Mouse (Mus musculus): Measurements from ENCODE around the gene Gpr3. TPM values are rescaled to one million over a fixed set of nuclear protein-coding genes. Genes with fewer than 3 reads are reported as not detected.

Gpr3 gene
- polyA plus RNA-seq, 1 experiment from 2014 or later = 0.22 TPM

DNA sequence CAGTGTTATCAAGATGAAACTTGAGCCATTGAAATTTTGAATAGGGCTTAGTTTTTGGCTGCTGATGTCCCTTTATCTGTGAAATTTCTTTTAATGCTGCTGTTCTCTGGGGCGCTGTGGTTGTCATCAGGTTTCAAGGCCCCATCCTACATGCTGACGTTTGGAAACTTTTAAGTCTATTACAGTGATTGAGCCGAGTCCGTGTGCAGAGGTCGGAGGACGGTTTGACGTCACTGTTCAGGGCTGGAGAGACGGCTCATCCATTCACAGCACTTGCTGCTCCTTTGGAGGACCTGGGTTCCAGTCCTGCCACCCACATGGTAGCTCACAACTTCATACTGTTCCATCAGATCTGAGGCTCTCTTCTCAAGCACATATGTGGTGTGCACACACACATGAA is 52.1 kb downstream of the Gpr3 start:
- Histone ChIP-seq H3K9me3 (no peaks in the 10 kb centered on the region), H3K36me3 (no peaks in the 10 kb centered on the region), H3K4me2 (replicated peaks) (no peak overlapping the region), H3K4me1 (replicated peaks) (0 out of 2 replicates have a peak, but pooled peaks cover 12% of the 10 kb centered on the region), H3K27me3 (no peaks in the 10 kb centered on the region), H3K9ac (replicated peaks) (no peak overlapping the region), H3K27ac (no peak overlapping the region), H3K4me3 (replicated peaks) (no peak overlapping the region)
- no peak for ATAC-seq
- WGBS = 75% methylated on average over 8 of the region's 8 CpGs

GRCm38 (mm10) chr4:133159646-133160045 is 52.7 kb downstream of the Gpr3 start:
- Histone ChIP-seq H3K4me2 (replicated peaks) (no peak overlapping the region), H3K36me3 (no peaks in the 10 kb centered on the region), H3K4me1 (replicated peaks) (0 out of 2 replicates have a peak, but pooled peaks cover 12% of the 10 kb centered on the region), H3K9me3 (no peaks in the 10 kb centered on the region), H3K27me3 (no peaks in the 10 kb centered on the region), H3K9ac (replicated peaks) (no peak overlapping the region), H3K4me3 (replicated peaks) (no peak overlapping the region), H3K27ac (no peak overlapping the region)
- WGBS = 44% methylated on average over 4 of the region's 4 CpGs
- ATAC-seq = no peak

Small RNAs within 50 kb of the gene (microRNA-seq; reads per million reads assigned to microRNA genes)
- gene Mir7017 = 0.82 reads per million

Other genes starting within 250 kb of the Gpr3 start
- 0.12 TPM in 1 of 2 replicates, not detected in the other for gene Fgr, start 238.4 kb downstream of the Gpr3 start, polyA plus RNA-seq (2015; fragmentation: Nextera tagmentation; extraction: Ambion mirVana)
- gene Ahdc1, start 201.3 kb downstream of the Gpr3 start, polyA plus RNA-seq (2015; fragmentation: Nextera tagmentation; extraction: Ambion mirVana) = 10.4 and 12.6 TPM in 2 replicates
- gene Wasf2, start 82.0 kb downstream of the Gpr3 start, polyA plus RNA-seq (2015; fragmentation: Nextera tagmentation; extraction: Ambion mirVana) = 28.8 and 34.2 TPM in 2 replicates
- gene Cd164l2, start 405 bp downstream of the Gpr3 start, polyA plus RNA-seq (2015; fragmentation: Nextera tagmentation; extraction: Ambion mirVana) = 0.67 and 1.3 TPM in 2 replicates
- gene Map3k6, start 28.3 kb upstream of the Gpr3 start, polyA plus RNA-seq (2015; fragmentation: Nextera tagmentation; extraction: Ambion mirVana) = 0.79 and 2.3 TPM in 2 replicates
- gene Sytl1, start 50.6 kb upstream of the Gpr3 start, polyA plus RNA-seq (2015; fragmentation: Nextera tagmentation; extraction: Ambion mirVana) = 0.40 and 0.66 TPM in 2 replicates
- 103 TPM in 2 replicates for gene Tmem222, start 65.3 kb upstream of the Gpr3 start, polyA plus RNA-seq (2015; fragmentation: Nextera tagmentation; extraction: Ambion mirVana)
- 18.2 and 21.8 TPM in 2 replicates for gene Wdtc1, start 140.9 kb upstream of the Gpr3 start, polyA plus RNA-seq (2015; fragmentation: Nextera tagmentation; extraction: Ambion mirVana)
- 6.8 and 7.9 TPM in 2 replicates for gene Slc9a1, start 157.2 kb upstream of the Gpr3 start, polyA plus RNA-seq (2015; fragmentation: Nextera tagmentation; extraction: Ambion mirVana)

All from midbrain, embryonic 13.5 days (tissue).